Mouse (Mus musculus): ENCODE measurements around the gene Wfikkn2.

- TF ChIP-seq CTCF (conservative IDR thresholded peaks at IDR 0.05; ENCODE audit: insufficient read depth, insufficient read length, low read depth, low read length): no peak
- no peak for TF ChIP-seq POLR2A (IDR thresholded peaks at IDR 0.05; ENCODE audit: low read depth, low read length)
Measured at GRCm38 (mm10) chr11:94230244-94230643, 15.6 kb downstream of the Wfikkn2 start.

All from kidney, adult 2 months (tissue).